Mouse (Mus musculus) layer of hippocampus, postnatal 14 days (tissue): ENCODE measurements around the gene Phtf2. TPM values are rescaled to one million over a fixed set of nuclear protein-coding genes. Genes with fewer than 3 reads are reported as not detected.
"Not testable (repeated sequence)": the region's sequence is repeated elsewhere in the genome, so short reads cannot be mapped to it uniquely, and the experiment has no call there.

ENCODE experiments used
- DNase-seq, 2 experiments: peaks; one replicate each; pipeline ENCODE4 v3.0.0; 2021 to 2022; ENCODE audit warnings: low spot score in 2 of 2, mixed read lengths in 1 of 2
- total RNA-seq, 2 experiments: library from RNA; stranded (reverse); gene quantifications; 2 replicates each; pipeline ENCODE4 v1.2.3; 2021

Phtf2 gene
- total RNA-seq, 2 experiments from 2014 or later = 15.6 to 16.6 TPM

DNA sequence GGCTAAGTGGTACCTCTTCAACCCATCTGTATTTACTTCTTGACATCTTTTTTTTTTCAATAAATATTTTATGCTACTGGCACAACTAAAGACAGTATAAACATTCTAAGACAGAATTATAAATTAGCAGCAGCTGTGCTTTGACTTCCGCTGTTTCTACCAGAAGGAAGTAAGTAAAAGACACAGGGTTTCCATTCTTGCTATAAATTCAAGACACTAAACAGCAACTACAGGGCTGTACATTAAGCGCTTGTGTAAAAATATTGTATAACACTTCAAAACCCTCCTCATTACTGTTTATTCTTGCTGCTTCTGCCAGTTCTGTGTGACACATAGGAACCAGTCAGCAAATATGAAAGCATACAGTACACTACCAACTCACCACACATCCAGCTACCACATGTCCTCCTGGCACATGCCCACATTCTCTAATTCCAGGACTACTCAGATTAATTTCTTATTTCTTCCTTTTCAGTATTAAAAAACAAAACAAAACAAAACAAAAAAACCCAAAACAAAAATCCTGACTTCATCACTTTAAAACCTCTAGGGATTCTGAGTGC is 16.6 kb downstream of the Phtf2 start:
- no peak for DNase-seq

DNA sequence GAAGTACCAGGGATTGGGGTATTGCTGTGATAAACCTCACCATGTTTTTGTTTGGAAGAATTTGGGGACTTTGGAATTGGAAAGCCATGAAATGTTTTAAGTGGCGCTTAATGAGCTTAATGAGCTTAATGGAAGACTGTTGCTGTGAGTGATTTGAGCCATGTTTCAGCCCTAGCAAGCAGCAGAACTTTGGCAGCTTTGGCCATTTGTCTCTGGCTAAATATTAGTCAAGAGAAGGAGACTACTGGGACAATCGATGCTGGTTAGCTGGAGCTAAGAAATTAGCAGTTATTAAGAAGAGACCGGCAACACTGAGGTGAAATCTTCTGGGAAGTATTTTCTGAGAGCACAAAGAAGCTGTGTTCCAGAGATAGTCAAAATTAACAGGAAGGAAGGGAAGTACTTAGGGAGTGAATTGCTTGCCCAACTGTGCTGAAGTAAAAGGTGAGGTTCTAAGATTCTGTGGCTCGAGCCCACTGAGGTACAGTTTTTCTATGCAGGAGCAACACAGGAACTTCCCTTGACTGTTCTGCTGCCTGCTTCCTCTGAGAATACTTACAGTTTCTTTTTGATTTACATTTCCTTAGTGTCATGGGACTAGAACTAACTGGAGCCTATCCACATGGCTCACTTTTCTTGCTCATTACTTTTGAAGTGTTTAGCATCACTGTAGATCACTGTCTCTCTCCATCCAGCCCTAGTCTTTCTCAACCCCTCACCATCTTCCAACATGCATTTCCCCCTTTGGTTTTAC is 17.5 kb downstream of the Phtf2 start:
- DNase-seq = no peak

DNA sequence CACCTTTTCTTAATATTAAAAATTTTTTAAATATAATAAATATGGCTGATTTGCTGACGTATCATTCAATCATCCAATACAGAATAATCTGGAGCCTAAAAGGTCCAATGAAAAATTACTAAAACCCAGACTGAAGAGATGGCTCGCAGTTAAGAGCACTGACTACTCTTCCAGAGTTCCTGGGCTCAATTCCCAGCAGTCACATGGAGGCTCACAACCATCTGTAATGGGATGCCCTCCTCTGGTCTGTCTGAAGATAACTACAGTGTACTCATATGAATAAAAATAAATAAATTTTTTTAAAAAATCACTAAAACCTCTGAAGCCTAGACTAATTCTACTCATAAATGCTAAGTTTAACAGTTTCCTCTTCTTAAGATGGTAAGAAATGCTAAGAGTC is 20.0 kb downstream of the Phtf2 start:
- no peak for DNase-seq

GRCm38 (mm10) chr5:20860565-20860964 is 21.4 kb downstream of the Phtf2 start:
- DNase-seq = no peak

DNA sequence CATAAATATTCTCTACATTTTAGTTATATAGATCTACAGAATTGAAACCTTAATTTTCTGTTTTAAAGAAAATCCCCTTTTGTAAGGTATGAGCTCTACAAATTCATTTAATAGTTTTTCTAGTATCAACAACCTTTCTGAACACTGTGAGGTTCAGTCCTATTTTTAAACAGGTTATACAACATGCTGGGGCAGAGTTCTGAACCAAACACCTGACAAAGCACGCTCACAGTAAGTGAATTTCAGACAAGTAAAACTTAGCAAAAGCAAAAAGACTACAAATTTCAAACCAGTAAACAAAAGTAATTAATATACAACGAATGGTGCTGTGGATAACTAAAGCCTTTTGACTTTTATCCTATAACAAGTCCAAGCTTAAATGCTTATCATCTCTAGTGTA is 23.5 kb downstream of the Phtf2 start:
- no peak for DNase-seq

GRCm38 (mm10) chr5:20855066-20855465 is 26.9 kb downstream of the Phtf2 start:
- DNase-seq = no peak

DNA sequence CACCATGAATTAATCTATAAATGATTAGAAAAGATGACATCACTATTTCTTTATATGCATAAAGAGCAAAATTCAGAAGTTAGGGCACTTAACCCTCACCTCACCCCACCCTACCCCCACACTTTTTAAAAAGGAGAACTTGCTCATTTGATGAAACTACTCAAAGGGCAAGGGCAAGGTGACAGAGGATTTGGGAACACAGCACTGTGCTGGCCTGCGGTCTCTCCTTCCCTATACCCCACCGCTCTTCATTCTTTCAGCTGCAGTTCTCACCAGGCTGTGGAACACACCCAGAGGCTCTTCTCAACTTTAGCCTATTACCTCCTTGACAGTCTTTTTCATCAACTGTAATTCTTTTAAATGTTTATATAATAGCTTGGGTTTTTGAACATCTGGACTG is 34.9 kb downstream of the Phtf2 start:
- DNase-seq = no peak

DNA sequence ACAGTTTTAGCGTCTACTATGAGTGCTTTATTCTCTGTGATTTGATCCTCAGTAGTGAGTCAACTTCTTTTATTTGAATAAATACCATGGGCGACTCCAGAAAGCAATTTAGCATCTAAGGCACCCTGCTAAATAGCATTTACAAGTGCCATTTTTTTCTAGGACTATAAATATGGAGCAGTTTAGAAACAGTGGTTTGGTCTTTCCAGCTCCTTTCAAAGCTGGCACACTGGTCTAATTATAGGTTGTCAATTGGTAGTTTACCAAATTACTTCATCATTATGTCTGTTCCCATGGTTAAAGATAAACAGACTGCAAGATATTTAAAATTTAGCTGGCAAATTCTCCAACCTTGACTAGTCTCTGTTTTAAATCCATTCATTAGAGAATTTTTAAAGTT is 38.1 kb downstream of the Phtf2 start:
- peak in 1 of 2 experiments; percentile 44 for DNase-seq

GRCm38 (mm10) chr5:20843405-20843804 is 38.5 kb downstream of the Phtf2 start:
- DNase-seq = no peak

DNA sequence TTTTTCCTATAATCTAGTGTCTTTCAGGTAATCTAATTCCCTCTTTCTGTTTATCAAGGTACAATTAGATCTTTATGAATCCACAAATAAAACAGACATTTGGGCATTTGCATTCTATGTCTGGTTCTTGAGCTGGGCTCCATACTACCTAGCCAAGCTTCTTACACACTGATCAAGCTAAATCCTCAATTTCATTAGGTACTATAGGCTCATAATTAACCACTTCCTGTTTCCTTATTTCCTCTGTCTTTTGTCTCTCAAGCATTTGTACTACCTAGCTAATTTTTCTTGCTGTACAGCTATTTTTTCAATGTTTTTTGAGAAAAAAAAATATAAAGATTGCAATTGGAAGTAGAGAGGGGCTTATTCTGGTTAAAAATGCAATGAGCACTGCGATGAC is 44.8 kb downstream of the Phtf2 start:
- DNase-seq = no peak

- no peak for DNase-seq
Measured at GRCm38 (mm10) chr5:20834399-20834798, 47.5 kb downstream of the Phtf2 start.

DNA sequence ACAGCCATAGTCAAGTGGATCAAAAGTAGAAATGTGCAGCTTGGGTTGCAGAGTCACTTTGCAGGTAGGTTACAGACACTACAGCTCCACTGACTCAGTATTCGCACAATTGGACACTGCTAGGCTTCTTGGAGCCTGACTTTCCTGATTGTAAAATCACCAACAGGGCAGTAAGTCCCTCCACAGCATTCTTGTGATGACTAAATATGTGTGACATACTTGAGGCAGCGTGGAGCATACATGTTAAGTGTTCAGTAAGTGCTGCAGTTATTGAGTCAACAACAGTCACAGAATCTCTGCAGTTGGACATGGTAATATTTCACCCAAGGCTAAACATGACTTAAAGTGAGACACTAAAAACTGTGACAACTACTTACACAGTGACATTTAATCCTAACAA is 50.5 kb downstream of the Phtf2 start:
- DNase-seq = no peak

- DNase-seq = no peak
Measured at GRCm38 (mm10) chr5:20830717-20831116, 51.2 kb downstream of the Phtf2 start.

GRCm38 (mm10) chr5:20821647-20822046 is 60.3 kb downstream of the Phtf2 start:
- peak in 1 of 2 experiments; percentile 13 for DNase-seq

- DNase-seq = no peak
Measured at GRCm38 (mm10) chr5:20821122-20821521, 60.8 kb downstream of the Phtf2 start.

DNA sequence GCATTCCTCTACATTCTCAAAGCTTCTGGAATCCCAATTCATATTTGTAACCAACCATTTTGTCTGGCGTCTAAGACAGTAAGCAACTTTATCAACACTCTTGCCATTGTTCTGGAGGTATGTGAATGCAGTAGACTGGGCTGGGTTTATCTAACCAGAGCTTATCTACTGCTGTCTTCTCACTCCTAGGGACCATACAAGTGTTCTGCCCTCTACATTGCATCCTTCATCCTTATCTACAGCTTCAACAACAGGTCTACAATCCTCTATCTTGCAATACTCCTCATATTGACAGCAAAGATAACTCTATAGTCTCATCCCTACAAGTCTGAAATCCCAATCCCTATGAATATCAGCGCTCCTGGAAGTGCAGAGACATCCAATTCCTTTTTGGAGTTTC is 66.8 kb downstream of the Phtf2 start:
- DNase-seq = no peak

- DNase-seq = no peak
Measured at GRCm38 (mm10) chr5:20810449-20810848, 71.5 kb downstream of the Phtf2 start.

DNA sequence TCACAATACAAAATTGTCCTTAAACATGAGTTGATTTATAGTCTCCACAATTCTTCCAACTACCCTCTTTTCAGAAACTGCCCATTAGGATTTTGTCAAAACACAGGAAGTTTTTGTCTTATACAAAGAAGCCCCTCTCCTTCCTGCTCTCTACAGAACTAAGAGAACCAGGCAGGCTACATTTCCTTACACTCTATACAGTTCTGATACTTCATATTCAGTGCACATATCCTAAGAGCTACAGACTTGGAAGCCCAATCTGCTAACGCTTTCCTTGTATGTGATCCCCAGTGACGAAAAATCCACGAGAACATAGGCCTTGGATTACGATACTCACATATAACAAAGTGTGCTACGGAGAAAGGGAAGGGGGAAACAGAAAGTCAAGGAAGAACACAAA is 86.0 kb downstream of the Phtf2 start:
- no peak for DNase-seq

- no peak for DNase-seq
Measured at GRCm38 (mm10) chr5:20791793-20792554, 90.0 kb downstream of the Phtf2 start.

GRCm38 (mm10) chr5:20786471-20786870 is 95.5 kb downstream of the Phtf2 start:
- DNase-seq = not testable (repeated sequence)

DNA sequence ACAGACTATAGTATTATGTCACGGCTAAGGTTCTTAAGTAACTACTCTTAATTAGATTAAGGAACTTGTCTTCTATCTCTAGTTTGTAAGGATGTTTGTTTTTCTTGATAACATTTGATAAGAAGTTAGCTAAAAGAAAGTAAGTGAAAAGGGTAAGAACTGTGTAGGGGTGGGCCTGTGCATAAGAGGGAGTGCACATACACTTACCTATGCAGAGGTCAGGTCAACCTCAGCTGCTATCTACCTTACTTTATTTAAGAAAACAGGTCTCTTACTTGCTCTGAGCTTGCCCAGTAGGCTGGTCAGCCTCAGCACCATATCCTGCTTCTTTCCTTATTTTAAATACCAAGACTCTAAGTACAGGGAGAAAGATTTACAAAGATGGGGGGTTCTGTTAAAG is 100.8 kb downstream of the Phtf2 start:
- no peak for DNase-seq

GRCm38 (mm10) chr5:20779191-20779590 is 102.7 kb downstream of the Phtf2 start:
- no peak for DNase-seq
